Mouse (Mus musculus): ENCODE measurements around the gene Oat.

- TF ChIP-seq CTCF (IDR thresholded peaks at IDR 0.05) (no peak), POLR2A (IDR thresholded peaks at IDR 0.05; ENCODE audit: insufficient read depth, low read depth, low read length) (no peak), EP300 (IDR thresholded peaks at IDR 0.05; ENCODE audit: insufficient read depth, low read depth, low read length) (no peak)
Measured at GRCm38 (mm10) chr7:132554091-132554490, 22.1 kb downstream of the Oat start.

All from heart, adult 2 months (tissue).